Mouse (Mus musculus): ENCODE measurements at regions not wholly inside any gene's neighbourhood (a gene's known extent, or its start where the extent isn't known, plus 50 kb on each side); places are given as distances from the start of the nearest gene placed in this dataset.
A peak's percentile ranks its signal among the peaks of the same experiment; 100 is the strongest.
"Not testable (repeated sequence)": the region's sequence is repeated elsewhere in the genome, so short reads cannot be mapped to it uniquely, and the experiment has no call there.

DNA sequence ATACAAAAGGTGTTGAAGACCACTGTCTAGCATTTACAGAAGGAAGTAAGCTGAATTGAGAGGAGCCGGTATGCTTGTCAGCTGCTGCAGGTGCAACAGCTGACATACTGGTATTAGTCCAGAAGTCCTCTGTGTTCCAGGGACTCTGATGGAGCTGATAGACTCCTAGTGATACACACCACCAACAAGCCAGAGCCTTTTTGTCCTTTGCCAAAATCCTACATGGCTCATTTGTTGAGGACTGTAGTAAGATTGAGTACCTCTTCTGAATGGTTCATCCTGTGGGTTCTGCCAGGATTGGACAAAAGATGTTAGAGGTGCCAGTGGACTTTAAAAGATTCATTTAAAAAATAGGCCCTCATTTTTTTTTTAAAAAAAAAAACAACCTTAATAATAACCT, 129.4 kb upstream of the Tmem185a start:
- 93% methylated on average over 1 of the region's 1 CpGs for WGBS
- H3K36me3 ChIP-seq (ENCODE audit: control insufficient read depth, insufficient read depth, low read length) = no peaks in the 10 kb centered on the region
- TF ChIP-seq CTCF (conservative IDR thresholded peaks at IDR 0.05; ENCODE audit: insufficient read depth, insufficient read length, low read depth, low read length) (no peak), POLR2A (IDR thresholded peaks at IDR 0.05; ENCODE audit: low read depth, low read length) (no peak)

DNA sequence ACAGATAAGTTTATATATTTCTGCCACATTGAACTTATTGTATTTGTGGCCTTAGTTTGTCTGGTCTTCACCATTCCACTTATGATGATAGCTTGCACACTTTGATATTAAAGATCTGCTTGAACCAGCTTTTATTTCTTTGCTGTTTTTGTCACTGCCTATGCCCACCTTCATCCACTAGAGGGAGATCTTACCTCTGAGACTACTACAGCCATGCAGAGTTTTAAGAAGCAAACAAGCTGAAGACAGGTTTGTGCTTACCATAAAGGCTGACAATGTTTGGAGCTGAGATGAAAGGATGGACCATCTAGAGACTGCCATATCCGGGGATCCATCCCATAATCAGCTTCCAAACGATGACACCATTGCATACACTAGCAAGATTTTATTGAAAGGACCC, 105.4 kb upstream of the Tmem185a start:
- 6% methylated on average over 2 of the region's 2 CpGs for WGBS
- H3K4me1 ChIP-seq (ENCODE audit: control insufficient read depth, insufficient read depth, low read length); H3K36me3 ChIP-seq (ENCODE audit: control insufficient read depth, insufficient read depth, low read length); H3K27me3 ChIP-seq (replicated peaks; ENCODE audit: control insufficient read depth, insufficient read depth, low read length); H3K27ac ChIP-seq (ENCODE audit: insufficient read depth, low read depth, low read length); H3K4me3 ChIP-seq (ENCODE audit: insufficient read depth, low read depth, low read length): not testable (repeated sequence)
- 0 out of 2 replicates have a peak, but pooled peaks have one; percentile 25 for TF ChIP-seq CTCF (conservative IDR thresholded peaks at IDR 0.05; ENCODE audit: insufficient read depth, insufficient read length, low read depth, low read length)
- peak; percentile 28 for DNase-seq

More for the DNA sequence above, 129.4 kb upstream of the Tmem185a start:
- no peak for DNase-seq
- H3K4me1 ChIP-seq (ENCODE audit: control insufficient read depth, insufficient read depth, low read length) = no peaks in the 10 kb centered on the region
- no peak overlapping the region for H3K27ac ChIP-seq (ENCODE audit: insufficient read depth, low read depth, low read length)
- no peaks in the 10 kb centered on the region for H3K27me3 ChIP-seq (replicated peaks; ENCODE audit: control insufficient read depth, insufficient read depth, low read length)
- H3K4me3 ChIP-seq (ENCODE audit: insufficient read depth, low read depth, low read length) = no peak overlapping the region

GRCm38 (mm10) chrX:70580171-70580570, 103.2 kb upstream of the Tmem185a start:
- H3K36me3 ChIP-seq (ENCODE audit: control insufficient read depth, insufficient read depth, low read length) = no peaks in the 10 kb centered on the region
- H3K27ac ChIP-seq (ENCODE audit: insufficient read depth, low read depth, low read length) = no peak overlapping the region
- no peak overlapping the region for H3K4me3 ChIP-seq (ENCODE audit: insufficient read depth, low read depth, low read length)
- H3K4me1 ChIP-seq (ENCODE audit: control insufficient read depth, insufficient read depth, low read length) = no peaks in the 10 kb centered on the region
- 69% methylated on average over 1 of the region's 1 CpGs for WGBS
- H3K27me3 ChIP-seq (replicated peaks; ENCODE audit: control insufficient read depth, insufficient read depth, low read length) = no peaks in the 10 kb centered on the region
- no peak for DNase-seq
- TF ChIP-seq POLR2A (IDR thresholded peaks at IDR 0.05; ENCODE audit: low read depth, low read length) (no peak), CTCF (conservative IDR thresholded peaks at IDR 0.05; ENCODE audit: insufficient read depth, insufficient read length, low read depth, low read length) (no peak)

DNA sequence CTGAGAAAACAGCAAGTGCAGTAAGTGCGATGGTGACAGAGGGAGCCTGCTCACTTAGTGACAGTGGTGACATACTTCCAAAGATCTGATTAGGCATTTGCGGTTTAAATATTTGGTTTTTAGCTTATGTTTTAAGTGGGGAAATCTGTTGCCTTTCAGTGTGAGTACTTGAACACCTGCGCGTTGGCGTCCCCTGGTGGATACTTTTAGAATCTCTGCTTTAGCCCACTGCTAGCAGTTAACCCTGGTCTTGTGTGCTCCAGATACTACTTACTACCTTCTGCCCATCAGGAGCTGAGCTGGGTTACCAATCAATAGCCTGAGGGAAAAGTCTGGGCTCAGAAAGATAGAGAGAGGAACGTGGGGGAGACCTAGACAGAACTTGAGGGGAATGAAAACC, 97.3 kb upstream of the Tmem185a start:
- DNase-seq; H3K4me3 ChIP-seq (ENCODE audit: insufficient read depth, low read depth, low read length); H3K36me3 ChIP-seq (ENCODE audit: control insufficient read depth, insufficient read depth, low read length); H3K4me1 ChIP-seq (ENCODE audit: control insufficient read depth, insufficient read depth, low read length); H3K27ac ChIP-seq (ENCODE audit: insufficient read depth, low read depth, low read length); H3K27me3 ChIP-seq (replicated peaks; ENCODE audit: control insufficient read depth, insufficient read depth, low read length): not testable (repeated sequence)
- WGBS = 31% methylated on average over 1 of the region's 6 CpGs

DNA sequence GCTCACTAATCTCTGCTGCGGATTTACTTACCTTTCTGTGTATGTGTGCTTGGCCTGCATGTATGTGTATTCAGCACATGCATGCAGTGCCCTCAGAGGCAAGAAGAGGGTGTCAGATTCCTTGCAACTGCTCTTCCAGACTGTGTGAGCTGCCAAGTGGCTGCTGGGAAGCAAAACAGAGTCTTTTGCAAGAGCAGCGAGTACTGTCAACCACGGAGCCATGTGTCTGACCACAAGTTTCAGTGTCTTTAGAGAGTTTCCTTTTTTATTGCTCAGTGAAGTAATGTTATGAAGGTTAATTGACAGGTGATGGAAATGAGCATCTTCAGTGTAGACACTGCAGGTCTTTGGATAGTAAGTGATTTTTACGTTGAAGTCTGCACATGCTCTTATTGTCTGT, 93.6 kb upstream of the Tmem185a start:
- H3K36me3 ChIP-seq (ENCODE audit: control insufficient read depth, insufficient read depth, low read length); DNase-seq; H3K4me1 ChIP-seq (ENCODE audit: control insufficient read depth, insufficient read depth, low read length); H3K27me3 ChIP-seq (replicated peaks; ENCODE audit: control insufficient read depth, insufficient read depth, low read length); H3K4me3 ChIP-seq (ENCODE audit: insufficient read depth, low read depth, low read length); H3K27ac ChIP-seq (ENCODE audit: insufficient read depth, low read depth, low read length): not testable (repeated sequence)
- 74% methylated on average over 3 of the region's 4 CpGs for WGBS

- not testable (repeated sequence) for DNase-seq; H3K4me3 ChIP-seq (ENCODE audit: insufficient read depth, low read depth, low read length); H3K36me3 ChIP-seq (ENCODE audit: control insufficient read depth, insufficient read depth, low read length); H3K27ac ChIP-seq (ENCODE audit: insufficient read depth, low read depth, low read length); H3K4me1 ChIP-seq (ENCODE audit: control insufficient read depth, insufficient read depth, low read length); H3K27me3 ChIP-seq (replicated peaks; ENCODE audit: control insufficient read depth, insufficient read depth, low read length)
- TF ChIP-seq CTCF (conservative IDR thresholded peaks at IDR 0.05; ENCODE audit: insufficient read depth, insufficient read length, low read depth, low read length) = 0 out of 2 replicates have a peak, but pooled peaks have one; percentile 3
- 56% methylated on average over 5 of the region's 6 CpGs for WGBS
Measured at GRCm38 (mm10) chrX:70569339-70569979, 92.5 kb upstream of the Tmem185a start.

Measured in kidney, adult 2 months (tissue).